Mouse (Mus musculus) cerebellum, postnatal 25 days (tissue): ENCODE results near the gene Rbfox3.

Experiments
- DNase-seq, 2 experiments: peaks; one replicate each; pipeline ENCODE4 v3.0.0; 2021; ENCODE audit warnings: mixed read lengths in 2 of 2

The Rbfox3 gene

GRCm38 (mm10) chr11:118471676-118472075 is 439.7 kb downstream of the Rbfox3 start:
- DNase-seq = no peak

DNA sequence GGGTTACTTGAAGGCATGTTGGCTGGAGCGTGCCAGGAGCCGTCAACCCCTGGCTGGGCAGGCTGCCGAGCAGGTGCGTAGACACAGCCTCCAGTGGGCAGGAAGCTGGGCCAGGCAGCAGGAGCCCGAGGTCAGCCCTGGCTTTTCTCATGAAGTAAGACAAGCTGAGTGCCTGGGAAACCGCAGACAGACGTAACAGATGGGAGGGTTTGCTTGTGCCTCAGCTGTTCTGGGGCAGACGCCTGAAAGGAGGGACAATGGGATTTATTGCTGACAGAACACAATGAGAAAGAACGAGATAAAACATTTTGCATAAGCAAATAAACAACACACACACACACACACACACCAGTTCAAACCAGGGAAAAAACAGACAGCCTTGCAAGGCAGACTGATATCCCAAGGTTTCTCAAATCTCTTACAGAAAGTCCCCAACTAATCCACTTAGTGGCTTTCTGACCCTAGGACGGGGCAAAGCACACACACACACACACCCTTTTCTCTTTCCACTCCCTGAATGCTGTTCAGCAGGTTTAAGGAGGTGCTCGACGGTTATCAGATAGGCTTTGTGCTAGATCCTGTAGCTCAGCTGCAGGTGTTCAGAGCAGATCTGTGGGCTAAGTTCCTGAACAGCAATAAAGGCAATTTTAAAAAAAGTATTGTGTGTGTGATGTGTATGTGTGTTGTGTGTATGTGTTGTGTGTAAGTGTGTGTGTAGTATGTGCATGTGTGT is 441.0 kb downstream of the Rbfox3 start:
- DNase-seq = no peak

GRCm38 (mm10) chr11:118469509-118470160 is 441.8 kb downstream of the Rbfox3 start:
- no peak for DNase-seq

DNA sequence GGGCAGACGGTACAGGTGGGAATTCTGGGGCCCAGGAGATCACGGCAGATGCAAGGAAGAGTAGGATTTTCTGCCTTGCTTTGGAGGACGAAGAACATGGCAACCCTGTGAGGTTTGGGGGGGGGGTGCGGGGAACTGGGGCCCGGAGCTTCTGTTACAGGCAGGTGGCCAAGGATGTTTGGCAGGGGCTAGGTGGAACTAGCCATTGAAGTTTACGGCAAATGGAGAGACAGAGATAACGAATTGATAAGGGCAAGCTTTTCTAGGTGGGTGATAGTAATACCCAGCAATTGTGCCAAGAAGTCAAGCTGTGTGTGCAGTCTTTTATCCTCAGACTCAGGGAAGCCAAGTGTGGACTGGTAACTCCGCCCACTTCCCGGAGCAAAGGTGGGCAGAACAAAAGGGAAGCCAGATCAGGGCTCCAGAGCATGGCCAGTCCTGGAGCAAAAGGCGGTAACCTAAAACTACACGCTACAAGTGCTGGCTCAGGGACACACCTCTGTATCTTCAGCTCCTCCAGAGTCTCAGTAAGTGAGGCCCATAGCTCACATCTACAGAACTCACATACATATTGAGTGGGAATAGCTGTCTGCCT is 443.9 kb downstream of the Rbfox3 start:
- DNase-seq = no peak

GRCm38 (mm10) chr11:118460280-118460679 is 451.1 kb downstream of the Rbfox3 start:
- no peak for DNase-seq

GRCm38 (mm10) chr11:118459536-118459935 is 451.9 kb downstream of the Rbfox3 start:
- DNase-seq = no peak

GRCm38 (mm10) chr11:118459051-118459450 is 452.3 kb downstream of the Rbfox3 start:
- DNase-seq = no peak

DNA sequence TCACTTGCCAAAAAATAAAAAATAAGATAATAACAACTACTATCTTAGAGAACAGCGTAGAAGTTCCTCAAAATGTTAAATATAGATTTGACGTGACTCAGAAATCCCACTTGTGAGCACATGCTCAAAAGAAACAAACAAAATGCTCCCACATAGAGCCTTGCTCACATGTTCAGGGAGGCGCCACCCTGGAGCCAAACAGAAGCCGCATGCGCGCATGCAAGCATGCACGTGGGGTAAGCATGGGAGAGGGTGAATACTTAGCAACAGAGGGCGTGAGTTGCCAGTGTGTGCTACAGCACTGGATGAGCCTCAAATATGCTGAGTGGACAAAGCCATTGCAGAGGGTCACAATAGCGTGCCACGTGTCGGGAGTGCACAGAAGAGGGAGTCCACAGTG is 454.5 kb downstream of the Rbfox3 start:
- DNase-seq = no peak

DNA sequence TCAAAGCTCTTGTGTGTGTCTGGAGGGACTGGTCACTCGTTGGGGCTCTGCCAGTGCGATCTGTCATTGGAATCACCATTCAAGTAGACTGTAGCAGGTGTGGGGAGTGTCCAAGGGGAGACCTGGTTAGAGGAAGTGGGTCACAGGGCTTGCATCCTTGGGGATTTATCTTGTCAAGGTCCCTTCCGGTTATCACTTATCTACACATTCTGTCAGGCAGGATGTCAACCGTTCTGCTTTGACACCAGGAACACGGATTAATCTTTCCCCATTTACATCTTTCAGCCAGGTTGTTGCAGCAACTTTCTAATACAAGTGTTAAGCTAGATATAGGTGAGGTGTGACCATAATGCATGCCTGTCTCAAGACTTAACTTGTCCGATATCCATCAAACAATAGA is 455.6 kb downstream of the Rbfox3 start:
- DNase-seq = no peak

GRCm38 (mm10) chr11:118453886-118454671 is 457.3 kb downstream of the Rbfox3 start:
- DNase-seq = no peak

GRCm38 (mm10) chr11:118452955-118453354 is 458.4 kb downstream of the Rbfox3 start:
- no peak for DNase-seq

- DNase-seq = no peak
Measured at GRCm38 (mm10) chr11:118451211-118451610, 460.2 kb downstream of the Rbfox3 start.

DNA sequence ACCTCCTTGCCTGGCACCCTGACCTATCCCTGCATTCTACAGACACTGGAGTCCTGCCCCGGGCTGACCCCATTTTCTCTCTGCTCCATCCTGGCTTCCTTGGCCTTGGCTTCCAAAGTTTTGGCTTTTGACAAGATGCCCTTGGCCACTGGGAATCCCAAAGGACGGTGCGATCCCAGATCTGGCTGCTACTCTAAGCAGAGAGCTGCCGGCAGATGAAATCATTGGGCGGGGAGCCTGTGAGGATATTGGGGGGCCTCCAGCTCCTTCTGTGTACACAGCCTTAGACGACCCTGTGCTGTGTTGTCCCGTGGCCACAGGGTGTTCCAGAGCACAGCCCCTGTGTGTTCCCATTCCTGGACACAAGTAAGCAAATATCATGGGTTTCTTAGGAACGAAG is 463.0 kb downstream of the Rbfox3 start:
- no peak for DNase-seq

DNA sequence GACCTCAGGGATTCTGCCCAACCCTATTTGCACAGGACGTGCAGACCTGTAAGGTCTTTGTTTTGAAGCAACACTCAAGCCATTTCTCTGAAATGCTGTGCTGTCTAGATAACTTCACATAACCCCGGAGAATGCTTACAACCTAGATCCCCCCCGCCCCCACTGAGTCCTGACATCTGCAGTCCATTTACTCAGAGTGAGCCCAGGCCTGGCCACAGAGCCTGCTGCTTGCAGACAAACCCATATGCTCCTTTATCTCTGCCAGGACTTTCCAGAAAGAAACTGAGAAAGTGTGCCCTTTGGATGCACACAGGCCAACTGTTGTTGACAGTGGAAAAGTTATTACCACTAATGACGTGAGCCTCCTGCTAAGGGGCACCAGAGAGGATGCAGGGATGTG is 464.1 kb downstream of the Rbfox3 start:
- DNase-seq = peak in 1 of 2 experiments; percentile 56

DNA sequence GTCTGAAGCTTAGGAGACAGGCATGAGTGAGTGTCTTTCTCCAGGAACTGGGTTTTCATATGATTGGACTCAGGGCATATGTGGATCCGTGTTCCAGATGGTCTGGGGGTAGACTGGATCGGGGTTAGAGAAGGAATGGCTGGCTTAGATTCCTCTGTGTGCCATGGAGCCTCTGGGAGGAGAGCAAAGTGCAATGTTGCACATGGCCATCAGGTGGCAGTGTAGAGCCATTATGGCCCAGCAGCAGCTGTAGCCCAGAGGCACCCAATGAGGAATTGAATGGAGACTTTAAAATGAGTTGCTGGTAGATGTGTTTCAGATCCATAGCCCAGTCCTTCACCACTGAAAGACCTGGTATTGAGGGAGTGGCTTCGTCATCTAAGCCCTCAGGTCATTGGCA is 465.6 kb downstream of the Rbfox3 start:
- peak; percentile 80 to 83 for DNase-seq

DNA sequence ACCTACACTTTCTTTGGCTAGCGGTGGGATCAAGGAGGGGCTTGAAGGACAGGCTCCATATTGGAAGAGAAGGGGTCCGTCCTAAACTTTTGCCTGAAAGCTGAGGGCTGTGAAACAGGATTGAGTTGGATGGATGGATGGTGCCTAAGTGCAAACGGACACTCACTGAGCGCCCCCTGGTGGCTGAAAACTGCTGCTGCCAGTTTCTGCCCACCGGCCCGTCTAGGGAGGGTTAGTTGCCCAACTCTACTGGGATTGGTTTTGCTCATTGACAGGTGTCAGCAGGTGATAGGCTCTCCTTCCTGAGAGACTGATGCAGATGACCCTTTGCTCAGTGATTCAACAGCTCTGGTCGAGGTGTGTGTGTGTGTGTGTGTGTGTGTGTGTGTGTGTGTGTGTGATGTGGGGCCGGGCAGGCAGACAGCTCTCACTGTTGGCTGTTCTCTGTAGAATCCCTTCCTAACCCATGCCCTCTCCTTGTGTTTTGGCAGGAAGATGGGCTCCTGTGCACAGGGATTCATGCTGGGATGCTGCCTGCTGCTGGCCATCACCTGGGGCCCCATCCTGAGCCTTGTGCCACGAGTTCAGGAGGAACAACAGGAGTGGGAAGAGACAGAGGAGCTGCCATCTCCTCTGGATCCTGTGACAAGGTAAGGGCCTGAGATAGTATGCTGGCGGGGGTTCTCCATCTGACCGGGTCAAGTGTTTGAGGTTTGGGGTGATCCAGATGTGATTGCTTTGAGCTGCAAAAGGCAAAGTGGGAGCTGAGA is 468.0 kb downstream of the Rbfox3 start:
- peak; percentile 74 to 85 for DNase-seq

DNA sequence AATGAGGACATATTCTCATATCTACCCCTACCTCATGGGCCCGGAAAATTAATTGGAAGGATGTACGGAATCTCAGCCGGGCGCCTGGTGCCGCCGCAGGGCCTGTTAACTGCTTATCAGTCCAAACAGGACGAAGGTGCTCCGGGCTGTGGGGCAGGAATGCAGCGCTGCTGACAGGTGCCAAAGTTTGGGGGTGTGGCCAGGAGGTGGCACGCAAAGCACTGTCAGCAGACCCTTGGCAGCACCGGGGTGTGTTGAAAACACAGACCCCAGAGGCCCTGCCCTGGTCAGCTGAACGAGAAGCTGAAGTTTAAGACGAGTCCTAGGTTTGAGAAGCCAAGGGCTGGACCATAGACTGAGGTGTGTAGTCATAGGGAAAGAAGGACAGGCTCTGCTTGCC is 468.7 kb downstream of the Rbfox3 start:
- peak in 1 of 2 experiments; percentile 21 for DNase-seq
